Mouse (Mus musculus) heart, adult 9 months (tissue): ENCODE data around the gene Olfr713.

Experiments
- DNase-seq, 2 experiments: peaks; one replicate each; pipeline ENCODE4 v3.0.0; 2022; ENCODE audit warnings: low spot score in 2 of 2

The Olfr713 gene

DNA sequence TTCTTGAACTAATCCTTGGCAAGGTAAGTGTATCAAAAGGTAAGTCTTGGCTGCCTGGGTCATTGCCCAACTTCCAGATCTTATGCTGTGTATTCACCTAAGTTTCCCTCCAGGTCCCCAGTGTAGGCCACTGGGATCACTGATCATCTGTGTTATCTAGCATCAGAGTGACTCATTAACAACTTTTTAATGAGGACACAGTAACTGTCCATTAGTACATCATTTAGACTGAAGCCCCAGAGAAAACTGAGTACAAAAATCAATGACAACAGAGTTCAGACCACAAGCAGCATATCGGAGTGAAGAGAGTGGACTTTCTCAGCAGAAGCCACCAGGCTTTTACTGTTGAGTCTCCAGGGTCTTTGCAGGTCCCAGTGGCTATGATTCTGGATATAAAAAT is at the start of gene Olfr713:
Gene Olfr713, plus strand, starts transcription at position 301 of the 400 bp plus-strand sequence.
- no peak for DNase-seq

DNA sequence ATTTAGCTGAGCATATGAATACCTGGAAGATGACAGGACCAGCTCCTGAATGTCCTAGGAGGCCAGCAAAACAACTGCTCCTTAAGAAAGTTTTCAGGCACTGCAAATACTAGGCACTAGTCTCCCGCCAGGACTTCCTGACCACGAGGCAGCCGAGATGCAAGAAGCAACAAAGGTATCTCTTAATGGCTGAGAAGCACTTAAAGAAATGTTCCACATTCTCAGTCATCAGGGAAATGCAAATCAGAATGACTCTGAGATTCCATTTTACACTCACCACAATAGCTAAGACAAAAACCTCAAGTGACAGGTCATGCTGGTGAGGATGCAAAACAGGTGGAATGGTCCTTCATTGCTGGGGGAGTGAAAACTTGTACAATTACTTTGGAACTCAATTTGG is 45.7 kb upstream of the Olfr713 start:
- no peak for DNase-seq

DNA sequence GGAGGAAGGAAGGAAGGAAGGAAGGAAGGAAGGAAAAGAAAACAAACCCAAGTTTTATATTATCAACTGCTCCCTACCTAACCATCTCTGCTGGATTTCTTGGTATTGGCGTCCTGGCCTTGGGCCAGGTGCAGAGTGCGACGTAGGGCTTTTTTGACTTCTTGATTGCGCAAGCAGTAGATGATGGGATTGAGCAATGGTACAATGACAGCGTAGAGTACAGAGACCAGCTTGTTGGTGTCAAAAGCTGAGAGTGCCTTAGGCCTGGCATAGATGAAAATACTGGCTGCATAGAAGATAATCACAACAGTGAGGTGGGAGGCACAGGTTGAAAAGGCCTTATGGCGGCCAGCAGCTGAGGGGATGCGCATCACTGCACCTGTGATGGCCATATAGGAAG is 30.2 kb upstream of the Olfr713 start:
- no peak for DNase-seq

DNA sequence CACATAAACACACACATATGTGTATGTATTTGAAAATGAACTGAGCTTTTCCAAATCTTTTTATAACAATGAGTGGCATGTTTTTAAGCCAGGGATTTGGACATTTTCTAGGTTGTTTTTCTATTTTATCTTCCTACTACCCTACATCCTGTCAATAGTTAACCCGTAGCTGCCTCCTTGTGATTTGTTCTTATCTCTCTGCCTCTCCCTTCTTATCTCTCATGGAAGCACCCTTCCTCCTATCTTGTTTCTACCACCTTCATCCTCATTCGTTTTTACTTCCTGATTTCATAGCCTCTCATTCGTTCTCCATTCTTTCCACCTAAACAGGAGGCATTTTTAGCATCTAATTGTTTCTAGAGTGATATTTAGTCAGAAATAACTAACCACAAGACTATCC is 26.8 kb upstream of the Olfr713 start:
- no peak for DNase-seq

DNA sequence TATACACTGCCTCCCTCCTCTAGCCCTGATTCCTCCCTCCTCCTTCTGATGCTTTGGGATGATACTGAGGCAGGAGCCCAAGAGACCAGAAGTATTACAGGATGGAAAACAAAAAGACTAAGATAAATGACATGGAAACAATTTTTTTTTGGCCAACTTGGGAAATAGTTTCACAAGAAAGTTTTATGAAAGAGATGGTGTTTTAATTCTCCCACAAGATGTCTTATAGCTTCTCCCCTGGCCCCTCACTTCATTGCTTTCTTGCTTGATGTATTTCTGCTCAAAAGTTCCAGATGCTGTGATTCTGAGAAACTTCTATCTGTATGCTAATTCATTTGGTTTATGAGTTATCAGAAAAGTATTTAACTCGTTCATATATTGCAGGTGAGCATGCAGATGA is 25.0 kb upstream of the Olfr713 start, which contains the start of gene Olfr2:
Gene Olfr2, minus strand, starts transcription at position 101 of the 400 bp plus-strand sequence.
- DNase-seq: no peak

DNA sequence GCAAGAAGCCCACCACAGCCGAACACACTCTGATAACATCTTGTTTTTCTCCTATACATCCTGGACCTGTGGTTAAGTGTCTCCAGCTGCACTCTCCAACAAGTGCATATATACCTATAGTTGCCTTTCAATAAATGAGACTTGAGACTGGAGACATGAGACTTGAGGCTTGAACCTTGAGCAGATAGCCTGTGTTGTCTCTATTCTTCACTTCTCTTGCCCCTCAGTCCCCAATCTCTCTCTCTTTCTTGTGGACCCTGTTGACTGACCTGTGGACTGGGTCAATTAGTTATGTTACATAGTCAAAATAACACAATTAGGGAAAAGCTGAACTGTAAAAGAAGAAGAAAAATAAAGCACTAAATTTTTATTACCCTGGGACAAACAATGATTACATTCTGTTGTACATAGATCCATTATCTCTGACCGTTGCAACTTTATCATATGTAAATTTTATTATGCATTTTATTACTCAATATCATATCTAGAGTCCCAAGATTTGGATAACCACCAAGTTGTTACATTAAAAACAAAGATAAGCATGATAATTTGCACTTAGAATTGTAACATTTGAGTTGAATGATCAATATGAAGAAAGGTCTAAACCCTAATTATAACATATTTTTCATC is 9.1 kb downstream of the Olfr713 start:
- no peak for DNase-seq

DNA sequence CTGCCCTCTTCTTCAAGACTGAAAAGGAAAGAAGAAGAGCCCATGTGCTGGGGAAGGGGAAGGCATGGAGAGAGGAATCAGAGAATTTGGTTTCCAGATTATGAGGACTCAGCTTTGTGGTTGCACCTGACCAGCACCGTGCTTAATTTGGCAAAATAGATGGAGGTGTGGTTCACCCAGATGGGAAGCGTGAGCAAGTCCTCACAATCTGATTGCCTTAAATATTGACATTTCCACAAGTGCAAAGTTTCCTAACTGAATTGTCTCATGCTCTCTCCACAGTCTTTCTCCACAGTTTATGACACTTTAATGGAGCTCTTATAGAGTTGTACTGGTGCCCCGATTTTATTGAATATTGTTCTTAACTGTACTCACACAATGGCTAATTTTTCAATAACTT is 12.2 kb downstream of the Olfr713 start:
- no peak for DNase-seq

DNA sequence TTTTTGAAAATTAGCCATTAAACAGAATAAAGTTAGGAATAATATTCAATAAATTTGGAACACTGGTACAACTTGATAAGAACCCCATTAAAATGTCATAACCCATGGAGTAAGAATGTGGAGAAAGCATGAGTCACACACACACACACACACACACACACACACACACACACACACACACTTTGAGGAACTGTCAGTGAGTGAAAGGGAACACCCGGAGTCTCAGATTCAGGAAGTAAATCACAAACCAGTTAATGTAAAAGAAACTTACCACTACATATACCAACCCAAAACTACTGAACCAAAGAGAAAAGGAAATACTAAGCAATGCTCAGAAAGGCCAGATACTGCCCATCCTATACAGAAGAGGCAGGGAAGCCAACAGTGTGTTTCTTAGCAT is 13.4 kb downstream of the Olfr713 start:
- DNase-seq: no peak

DNA sequence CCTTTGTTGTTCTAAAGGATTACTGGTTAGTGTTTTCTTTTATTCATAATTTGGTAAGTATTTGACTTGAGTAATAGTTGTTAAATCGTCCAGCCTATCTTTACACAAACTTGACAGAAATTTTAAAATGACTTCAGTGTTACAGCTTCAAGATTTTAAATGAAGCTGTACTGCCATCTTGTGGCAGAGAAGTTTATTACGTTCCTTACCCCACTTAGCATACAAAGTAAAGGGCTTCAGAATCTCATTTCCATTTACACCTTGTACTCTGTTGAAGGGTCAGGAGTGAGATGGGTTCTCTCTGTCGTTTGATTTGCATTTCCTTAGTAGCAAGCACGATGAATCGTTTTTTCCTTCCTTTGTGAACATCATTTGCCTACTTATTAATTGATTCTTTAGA is 14.9 kb downstream of the Olfr713 start:
- no peak for DNase-seq

DNA sequence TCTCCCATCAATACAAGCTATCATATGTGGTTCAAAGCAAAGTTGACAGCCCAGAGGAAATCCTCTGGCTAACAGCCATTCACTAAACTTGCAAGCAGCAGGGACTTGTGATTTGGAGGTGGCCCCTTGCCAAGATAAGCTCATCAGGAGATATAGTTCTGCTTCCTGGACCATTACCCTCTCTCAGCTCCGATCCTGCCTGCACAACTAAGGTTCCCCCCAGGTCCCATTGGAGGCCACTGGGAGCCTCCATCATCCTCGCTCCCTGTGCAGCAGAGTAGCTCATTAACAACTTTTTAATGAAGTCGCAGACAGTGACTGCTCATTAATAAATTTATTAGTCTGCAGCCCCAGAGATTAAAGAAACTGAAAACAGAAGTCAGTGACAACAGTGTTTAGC is 16.6 kb downstream of the Olfr713 start:
- DNase-seq: no peak

DNA sequence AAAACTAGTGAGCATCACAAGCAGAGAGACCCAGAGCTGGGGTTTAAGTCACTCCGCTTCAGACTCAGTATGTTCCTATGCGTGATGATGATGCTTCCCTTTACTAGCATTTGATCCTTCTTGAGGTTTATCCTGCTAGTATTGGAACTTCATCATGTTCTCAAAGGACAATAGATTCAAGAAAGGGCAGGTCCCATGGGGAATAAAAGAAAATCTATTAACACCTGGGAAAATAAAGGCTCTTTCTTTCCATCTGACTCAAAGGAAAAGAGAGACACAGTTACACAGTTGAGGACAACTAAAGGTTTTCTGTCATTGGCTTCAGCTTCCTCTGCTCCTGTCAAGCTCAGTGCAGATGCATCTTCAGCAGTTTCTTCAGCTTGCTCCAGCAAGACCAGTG is 39.7 kb downstream of the Olfr713 start, which contains the start of gene Olfr714:
Gene Olfr714, plus strand, starts transcription at position 301 of the 400 bp plus-strand sequence.
- DNase-seq: no peak
